ENCODE assay signal across 8 mouse cellular contexts in the genomic region with DNA sequence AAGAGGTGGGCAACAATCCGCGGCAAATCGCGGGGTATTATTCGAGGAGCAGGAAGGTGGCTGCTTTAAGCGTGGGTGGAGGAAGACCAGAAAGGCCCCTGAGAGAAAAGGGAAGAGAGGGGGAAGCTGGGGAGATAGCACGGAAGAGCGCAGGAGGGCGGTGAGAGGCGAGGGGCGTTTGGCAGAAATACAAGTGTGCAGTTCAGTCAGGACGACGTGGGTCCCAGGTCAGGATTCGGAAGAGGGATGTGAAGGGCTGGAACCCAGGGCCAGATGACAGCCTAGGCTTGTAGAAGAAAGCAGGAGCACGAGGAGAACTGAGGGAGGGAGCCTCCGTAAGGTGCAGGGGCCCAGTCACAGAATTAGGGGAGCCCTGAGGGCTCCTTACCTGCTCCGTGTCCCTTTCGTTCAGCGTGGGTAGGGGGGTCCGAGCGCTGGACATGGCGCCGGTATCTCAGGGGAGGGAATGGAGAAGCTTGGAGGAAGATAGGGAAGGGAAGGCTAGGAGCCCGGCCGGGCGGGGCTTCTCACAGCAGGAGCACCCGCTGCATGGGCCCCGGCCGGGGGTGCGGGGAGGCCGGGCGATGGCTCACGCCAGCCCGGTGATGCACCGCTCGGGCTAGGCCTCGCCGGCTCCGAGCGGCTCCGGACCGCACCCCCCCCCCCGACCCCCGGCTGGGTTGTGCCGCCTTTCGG. TPM values are rescaled to one million over a fixed set of nuclear protein-coding genes. Genes with fewer than 3 reads are reported as not detected.
DNase-seq lines count a peak whose midpoint lies in the region; ATAC-seq and TF ChIP-seq lines count a peak whose summit lies in the region.

No protein-coding gene starts in this region.

- peak overlapping the region; percentile 92 for H3K4me3 ChIP-seq in kidney, adult 2 months (ENCODE audit: insufficient read depth, low read depth, low read length)
- H3K4me3 ChIP-seq in E14TG2a.4 (replicated peaks; ENCODE audit: low read length) = peak overlapping the region; percentile 98
- peak overlapping the region; percentile 97 for H3K4me3 ChIP-seq in embryonic facial prominence, embryonic 11.5 days (ENCODE audit: low read depth, low read length)
- H3K4me3 ChIP-seq in hindbrain, embryonic 16.5 days (ENCODE audit: low read length) = peak overlapping the region; percentile 95

- 2% methylated on average over 33 of the region's 46 CpGs for WGBS in kidney, adult 2 months
- 0% methylated on average over 38 of the region's 46 CpGs for WGBS in embryonic facial prominence, embryonic 11.5 days
- 0% methylated on average over 27 of the region's 46 CpGs for WGBS in hindbrain, embryonic 16.5 days

- H3K4me2 ChIP-seq in embryonic facial prominence, embryonic 11.5 days (ENCODE audit: low read depth, low read length) = peak overlapping the region; percentile 94
- H3K4me2 ChIP-seq in hindbrain, embryonic 16.5 days (ENCODE audit: low read length) = peak overlapping the region; percentile 90

- peak; percentile 81 for ATAC-seq in embryonic facial prominence, embryonic 11.5 days (replicated peaks; ENCODE audit: insufficient number of reproducible peaks, low FRiP score, low TSS enrichment, low read depth)
- peak; percentile 79 for ATAC-seq in hindbrain, embryonic 16.5 days

- peak overlapping the region; percentile 79 for H3K27ac ChIP-seq in kidney, adult 2 months (ENCODE audit: insufficient read depth, low read depth, low read length)
- H3K27ac ChIP-seq in embryonic facial prominence, embryonic 11.5 days (replicated peaks; ENCODE audit: low read depth, low read length) = peak overlapping the region; percentile 67
- peak overlapping the region; percentile 87 for H3K27ac ChIP-seq in hindbrain, embryonic 16.5 days (ENCODE audit: low read depth, low read length)

- H3K36me3 ChIP-seq in kidney, adult 2 months (ENCODE audit: control insufficient read depth, insufficient read depth, low read length) = no peaks in the 10 kb centered on the region
- peaks cover 43% of the 10 kb centered on the region for H3K36me3 ChIP-seq in E14TG2a.4 (ENCODE audit: insufficient read depth, low read length)
- no peaks in the 10 kb centered on the region for H3K36me3 ChIP-seq in embryonic facial prominence, embryonic 11.5 days (replicated peaks; ENCODE audit: control insufficient read depth, insufficient read depth, low read depth, low read length)
- H3K36me3 ChIP-seq in hindbrain, embryonic 16.5 days (ENCODE audit: control insufficient read depth, insufficient read depth, low read length) = no peaks in the 10 kb centered on the region

- TF ChIP-seq POLR2A in kidney, adult 2 months (IDR thresholded peaks at IDR 0.05; ENCODE audit: low read depth, low read length) = no peak

- H3K9ac ChIP-seq in embryonic facial prominence, embryonic 11.5 days (replicated peaks; ENCODE audit: low read length) = peak overlapping the region; percentile 97
- H3K9ac ChIP-seq in hindbrain, embryonic 16.5 days (ENCODE audit: low read depth, low read length) = peak overlapping the region; percentile 89

- TF ChIP-seq CTCF in kidney, adult 2 months (conservative IDR thresholded peaks at IDR 0.05; ENCODE audit: insufficient read depth, insufficient read length, low read depth, low read length) = no peak
- TF ChIP-seq CTCF in E14TG2a.4 (conservative IDR thresholded peaks at IDR 0.05; ENCODE audit: low read length) = no peak

- peak; percentile 11 for DNase-seq in kidney, adult 2 months
- no peak for DNase-seq in kidney, postnatal 25 days
- DNase-seq in embryonic facial prominence, embryonic 11.5 days (ENCODE audit: low spot score) = peak; percentile 4
- DNase-seq in lung, postnatal 25 days (ENCODE audit: low spot score) = peak; percentile 37
- peak; percentile 69 for DNase-seq in testis, postnatal 14 days (ENCODE audit: low spot score)
- no peak for DNase-seq in right cerebral cortex, postnatal 14 days

- H3K9me3 ChIP-seq in E14TG2a.4 (ENCODE audit: low read length) = no peaks in the 10 kb centered on the region
- no peaks in the 10 kb centered on the region for H3K9me3 ChIP-seq in embryonic facial prominence, embryonic 11.5 days (replicated peaks; ENCODE audit: control insufficient read depth, low read length)
- H3K9me3 ChIP-seq in hindbrain, embryonic 16.5 days (ENCODE audit: control insufficient read depth, low read length) = no peaks in the 10 kb centered on the region

- no peaks in the 10 kb centered on the region for H3K27me3 ChIP-seq in kidney, adult 2 months (replicated peaks; ENCODE audit: control insufficient read depth, insufficient read depth, low read length)
- no peaks in the 10 kb centered on the region for H3K27me3 ChIP-seq in E14TG2a.4 (ENCODE audit: insufficient read depth, low read length)
- no peaks in the 10 kb centered on the region for H3K27me3 ChIP-seq in embryonic facial prominence, embryonic 11.5 days (ENCODE audit: control insufficient read depth, insufficient read depth, low read length)
- H3K27me3 ChIP-seq in hindbrain, embryonic 16.5 days (replicated peaks; ENCODE audit: control insufficient read depth, insufficient read depth, low read length) = no peaks in the 10 kb centered on the region

- peaks cover 35% of the 10 kb centered on the region for H3K4me1 ChIP-seq in kidney, adult 2 months (ENCODE audit: control insufficient read depth, insufficient read depth, low read length)
- H3K4me1 ChIP-seq in E14TG2a.4 (replicated peaks; ENCODE audit: low read depth, low read length) = peaks cover 60% of the 10 kb centered on the region
- peaks cover 8% of the 10 kb centered on the region for H3K4me1 ChIP-seq in embryonic facial prominence, embryonic 11.5 days (ENCODE audit: control insufficient read depth, insufficient read depth, low read length)
- H3K4me1 ChIP-seq in hindbrain, embryonic 16.5 days (ENCODE audit: control insufficient read depth, insufficient read depth, low read depth, low read length) = peaks cover 37% of the 10 kb centered on the region

RNA-seq across cellular contexts. Expression of a gene that starts 0.7 kb away (rescaled TPM):
- polyA plus RNA-seq in kidney, adult 2 months (2012; rRNA removed) = 85.0 and 86.5 TPM in 2 replicates
- polyA plus RNA-seq in embryonic facial prominence, embryonic 11.5 days (2014; fragmentation: Nextera tagmentation; extraction: Ambion mirVana) = 32.4 and 39.4 TPM in 2 replicates
- 40.5 and 43.2 TPM in 2 replicates for polyA plus RNA-seq in hindbrain, embryonic 16.5 days (2015; fragmentation: Nextera tagmentation; extraction: Ambion mirVana)

RNA-seq across cellular contexts. Expression of a gene that starts 41.9 kb away (rescaled TPM):
- 14.0 and 15.0 TPM in 2 replicates for polyA plus RNA-seq in kidney, adult 2 months (2012; rRNA removed)
- 22.4 and 24.8 TPM in 2 replicates for polyA plus RNA-seq in embryonic facial prominence, embryonic 11.5 days (2014; fragmentation: Nextera tagmentation; extraction: Ambion mirVana)
- 23.4 and 34.0 TPM in 2 replicates for polyA plus RNA-seq in hindbrain, embryonic 16.5 days (2015; fragmentation: Nextera tagmentation; extraction: Ambion mirVana)

Comparison
In these comparisons a context has a peak if more than half of its experiments do, and no peak if none do; other contexts are left out.
1. DNase-seq: peak in kidney, adult 2 months (single experiment), embryonic facial prominence, embryonic 11.5 days (single experiment), lung, postnatal 25 days (single experiment) and testis, postnatal 14 days (single experiment); none in kidney, postnatal 25 days (0 of 2) and right cerebral cortex, postnatal 14 days (single experiment).
2. Peak in every context shown above with its lines, with median percentiles within 50 percentile points of each other: H3K27ac ChIP-seq and H3K4me3 ChIP-seq.